Mouse (Mus musculus) thymus, postnatal 10 days (tissue): ENCODE data around the gene Inpp5f.
"Not testable (repeated sequence)": the region's sequence is repeated elsewhere in the genome, so short reads cannot be mapped to it uniquely, and the experiment has no call there.

Source experiments
- DNase-seq, 2 experiments: peaks; one replicate each; pipeline ENCODE4 v3.0.0; 2021; ENCODE audit warnings: low spot score in 2 of 2

The Inpp5f gene

DNA sequence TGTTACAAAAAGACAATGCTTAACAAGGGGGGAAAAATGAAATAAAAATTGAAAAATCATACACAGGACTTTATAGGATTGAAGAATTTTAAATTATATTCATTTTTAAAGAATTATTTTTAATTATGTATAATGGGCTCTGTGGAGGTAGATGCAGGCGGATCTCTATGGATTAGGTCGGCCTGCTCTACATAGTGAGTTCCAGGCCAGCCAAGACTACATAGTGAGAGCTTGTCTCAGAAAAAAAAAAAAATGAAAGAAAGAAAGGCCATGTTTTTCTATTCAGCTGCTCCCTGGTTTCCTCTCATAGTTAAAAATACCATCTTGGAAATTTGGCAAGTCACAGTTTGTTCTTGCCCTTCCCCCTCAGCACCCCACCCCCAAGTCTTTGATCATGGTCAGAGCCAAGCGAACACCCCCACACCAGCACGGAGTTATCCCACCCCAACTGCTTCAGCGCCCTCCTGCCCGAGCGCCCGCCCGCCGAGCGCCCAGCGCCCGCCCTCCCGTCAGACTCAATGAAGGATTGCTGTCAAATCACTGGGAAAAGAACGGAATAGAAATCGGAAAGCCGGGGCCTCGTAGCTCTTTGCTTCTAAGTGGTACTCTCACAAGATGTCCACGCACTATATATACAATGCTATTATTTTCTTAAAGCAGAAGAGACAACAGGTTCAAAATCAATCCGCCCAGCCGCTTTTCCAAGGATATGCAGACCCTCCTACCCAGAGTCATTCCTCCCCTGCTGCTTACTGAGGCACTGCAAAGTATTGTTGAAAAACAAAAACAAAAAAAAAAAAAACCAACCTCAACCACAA, 18.8 kb upstream of the Inpp5f start:
- DNase-seq, result no peak

DNA sequence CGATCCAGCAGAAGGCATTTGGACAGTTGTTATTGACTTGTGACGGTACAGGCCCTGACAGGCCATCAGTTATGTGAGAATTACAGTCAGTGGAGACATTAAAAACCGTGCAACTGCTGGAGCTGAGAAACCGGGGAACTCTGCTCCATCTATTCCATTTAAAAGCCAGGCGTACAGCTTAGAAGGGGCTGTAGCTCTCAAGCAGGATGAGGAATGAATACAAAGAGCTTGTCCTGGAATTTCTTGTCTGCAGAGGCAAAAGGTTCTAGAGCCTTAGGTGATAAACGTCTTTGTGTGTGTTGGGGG, 18.2 kb upstream of the Inpp5f start:
- DNase-seq, result no peak

DNA sequence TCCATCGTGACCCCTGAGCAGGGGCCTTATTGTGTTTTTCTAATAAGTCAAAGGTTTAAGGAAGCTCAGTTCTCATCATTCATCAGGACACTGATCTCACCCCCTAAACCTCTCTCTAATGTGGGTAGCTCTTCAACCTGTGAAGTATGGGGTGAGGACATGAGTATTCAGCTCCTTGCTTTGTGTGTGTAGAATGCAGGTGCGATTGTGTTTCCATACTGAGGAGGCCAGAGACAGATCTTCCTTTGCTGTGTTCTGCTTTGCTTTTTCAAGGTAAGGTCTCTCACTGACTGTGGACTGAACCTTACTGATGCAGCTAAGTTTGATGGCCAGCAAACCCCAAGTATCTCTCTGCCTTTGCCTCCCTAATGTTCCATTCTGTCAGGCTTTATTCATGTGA, 14.9 kb upstream of the Inpp5f start:
- no peak for DNase-seq

DNA sequence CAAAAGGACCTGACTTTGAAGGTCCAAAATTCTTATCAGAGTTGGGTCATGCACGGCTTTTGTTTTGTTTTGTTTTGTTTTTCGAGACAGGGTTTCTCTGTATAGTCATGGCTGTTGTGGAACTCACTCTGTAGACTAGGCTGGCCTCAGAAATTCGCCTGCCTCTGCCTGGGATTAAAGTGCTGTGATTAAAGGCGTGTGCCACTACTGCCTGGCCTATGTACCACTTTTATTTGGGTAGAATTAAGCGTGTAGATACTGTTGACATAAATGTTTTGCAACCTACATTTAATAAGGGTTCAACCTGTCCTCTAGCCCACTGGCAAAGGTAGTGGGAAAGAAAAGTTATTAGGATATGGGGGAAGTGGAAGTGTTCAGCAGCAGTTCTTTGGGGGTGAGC, 12.1 kb upstream of the Inpp5f start:
- no peak for DNase-seq

DNA sequence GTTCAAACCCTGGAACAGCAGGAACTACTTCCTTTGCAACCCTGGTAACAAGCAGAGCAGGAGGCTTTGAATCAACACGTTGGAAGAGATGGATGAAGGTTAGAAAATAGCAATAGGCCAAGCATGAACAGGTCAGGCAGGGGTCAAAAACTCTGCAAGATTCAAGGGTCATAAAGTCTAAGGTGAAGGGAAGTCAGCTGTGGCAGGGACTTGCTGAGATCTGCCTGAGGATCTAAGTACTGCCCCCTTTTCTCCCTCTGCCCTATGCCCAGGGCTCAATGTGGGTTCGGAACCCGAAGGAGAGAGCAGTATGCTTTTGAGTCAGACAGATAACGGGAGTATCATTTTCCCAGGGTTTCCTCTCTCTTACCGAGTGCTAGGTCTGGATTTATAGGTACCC, 9.3 kb upstream of the Inpp5f start:
- DNase-seq, result no peak

DNA sequence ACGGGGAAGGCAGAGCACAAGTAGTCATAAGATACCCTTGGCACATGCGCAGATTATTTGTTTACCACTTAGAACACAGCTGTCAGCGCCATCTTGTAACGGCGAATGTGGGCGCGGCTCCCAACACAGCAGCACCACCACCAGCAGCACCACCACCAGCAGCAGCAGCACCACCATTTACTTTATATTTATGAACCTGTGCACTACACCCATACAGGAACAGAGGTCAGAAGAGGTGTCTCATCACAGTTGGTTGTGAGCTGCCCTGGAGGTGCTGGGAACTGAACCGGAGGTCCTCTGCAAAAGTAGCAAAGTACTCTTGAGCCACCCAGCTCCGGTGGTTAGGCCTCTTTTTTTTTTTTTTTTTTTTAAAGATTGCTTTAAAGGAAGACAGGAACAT, 1.2 kb upstream of the Inpp5f start:
- not testable (repeated sequence) for DNase-seq

DNA sequence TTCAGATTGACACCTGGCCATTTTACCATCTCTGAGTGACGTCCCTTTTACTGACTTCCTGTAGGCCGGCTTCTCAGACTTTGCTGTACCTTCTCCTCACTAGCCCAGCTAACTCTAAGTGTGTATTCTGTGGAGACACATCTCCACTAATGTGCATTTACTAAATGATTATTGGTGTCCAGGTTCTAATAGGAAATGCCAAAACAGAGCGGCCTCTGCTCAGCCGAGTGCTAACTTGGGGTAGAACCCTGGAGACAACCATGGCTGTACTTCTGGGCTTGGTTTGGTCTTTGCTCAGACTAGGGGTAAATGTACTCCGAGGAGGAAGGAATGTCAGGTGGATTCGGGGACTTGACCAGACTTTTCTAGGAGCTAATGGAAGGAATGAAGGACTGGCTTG, 638 bp upstream of the Inpp5f start:
- no peak for DNase-seq

DNA sequence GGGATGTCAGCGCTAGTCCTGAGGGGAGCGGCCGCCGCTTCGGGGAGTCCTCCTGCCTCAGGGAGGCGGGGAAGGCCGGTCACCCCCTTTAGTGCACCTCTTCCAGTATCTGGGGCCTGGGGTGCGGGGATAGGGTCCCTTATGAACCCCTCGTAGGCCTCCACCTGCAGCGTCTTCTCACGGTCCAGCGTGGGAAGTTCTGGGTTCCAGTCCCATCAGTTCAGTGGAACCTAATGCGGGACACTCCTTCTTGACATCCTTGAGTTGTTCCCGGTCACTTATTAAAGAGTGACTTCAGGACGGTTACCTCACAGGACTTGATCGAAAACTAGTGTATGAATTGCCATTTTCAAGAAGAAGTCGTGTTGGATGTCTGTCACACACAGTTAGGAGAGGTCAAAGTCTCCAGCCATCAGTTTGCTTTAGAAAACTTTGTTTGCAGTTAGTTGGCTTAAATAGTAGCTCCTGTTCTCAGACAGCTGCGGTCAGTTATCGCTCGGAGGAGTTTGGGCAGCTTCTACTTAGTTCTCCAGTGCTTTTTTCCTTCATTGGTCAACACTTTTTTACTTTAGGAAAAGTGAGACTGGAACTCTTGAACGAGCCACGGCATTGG, 777 bp downstream of the Inpp5f start:
- DNase-seq, result no peak

DNA sequence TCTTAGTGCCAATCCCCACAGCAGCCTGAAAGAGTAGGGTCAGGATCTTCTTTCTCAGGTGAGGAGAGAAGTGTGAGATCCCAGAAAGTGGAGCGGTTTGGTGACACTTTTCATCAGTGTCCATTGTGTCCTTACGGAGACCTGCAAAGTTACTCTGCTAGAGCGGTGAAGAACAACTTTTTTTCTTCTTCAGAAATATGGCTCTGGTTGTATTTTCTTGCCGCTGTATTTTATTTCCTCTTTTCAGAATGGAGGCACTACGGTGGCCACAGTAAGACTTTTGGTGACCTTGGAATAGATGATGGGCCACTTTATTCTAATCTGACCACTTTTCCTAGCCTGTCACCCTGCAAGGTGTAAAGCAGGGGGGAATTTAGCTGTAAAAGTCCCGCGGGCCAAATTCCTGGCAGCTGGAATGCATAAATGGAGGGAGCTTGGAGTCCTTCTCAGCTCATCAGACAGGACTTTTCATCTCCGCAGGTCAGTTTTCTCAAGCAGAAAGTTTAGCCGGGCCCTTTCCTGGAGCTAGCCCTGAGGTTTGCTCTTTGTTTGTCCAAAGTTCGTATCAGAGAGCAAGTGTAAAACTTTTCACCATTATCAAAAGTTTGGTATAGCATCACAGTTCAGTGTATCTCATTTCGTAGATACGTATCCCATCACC, 1.5 kb downstream of the Inpp5f start:
- no peak for DNase-seq

DNA sequence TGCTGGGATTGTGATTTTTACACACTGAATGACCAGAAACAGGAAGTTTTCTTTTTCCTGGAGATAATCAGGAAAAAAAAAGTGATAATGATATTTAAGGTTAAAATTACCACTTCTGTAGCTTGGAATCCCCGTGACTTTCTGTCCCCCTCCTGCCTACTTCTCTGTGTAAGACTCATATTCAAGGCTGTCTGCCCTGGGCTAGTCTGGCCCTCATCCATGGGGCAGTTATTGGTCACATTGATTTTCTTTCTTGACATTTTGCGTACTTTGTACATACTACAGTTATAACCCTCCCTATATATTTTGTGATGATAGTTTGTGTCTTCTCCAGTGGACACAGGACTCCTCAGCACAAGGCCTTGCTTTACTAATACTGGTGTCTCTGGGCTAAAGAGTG, 2.5 kb downstream of the Inpp5f start:
- DNase-seq, result no peak

DNA sequence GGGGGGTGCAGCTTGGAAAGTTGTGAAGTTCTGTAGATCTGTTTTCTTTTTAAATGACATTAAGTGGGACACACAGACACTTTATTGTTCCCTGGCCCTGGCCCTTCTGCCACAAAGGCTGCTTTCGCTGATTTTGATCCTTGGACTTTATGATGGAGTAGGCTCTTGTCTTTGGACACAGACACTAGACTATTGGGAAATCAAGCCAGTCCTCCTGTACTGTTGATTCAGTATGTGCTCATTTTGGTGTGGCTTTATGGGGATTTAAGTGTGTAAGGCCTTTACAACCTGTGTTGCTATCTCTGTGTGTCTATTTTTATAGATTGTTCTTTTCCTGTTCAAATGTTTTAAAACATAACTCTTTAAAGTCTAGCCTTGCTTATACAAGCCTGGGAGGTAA, 6.5 kb downstream of the Inpp5f start:
- DNase-seq, result no peak

DNA sequence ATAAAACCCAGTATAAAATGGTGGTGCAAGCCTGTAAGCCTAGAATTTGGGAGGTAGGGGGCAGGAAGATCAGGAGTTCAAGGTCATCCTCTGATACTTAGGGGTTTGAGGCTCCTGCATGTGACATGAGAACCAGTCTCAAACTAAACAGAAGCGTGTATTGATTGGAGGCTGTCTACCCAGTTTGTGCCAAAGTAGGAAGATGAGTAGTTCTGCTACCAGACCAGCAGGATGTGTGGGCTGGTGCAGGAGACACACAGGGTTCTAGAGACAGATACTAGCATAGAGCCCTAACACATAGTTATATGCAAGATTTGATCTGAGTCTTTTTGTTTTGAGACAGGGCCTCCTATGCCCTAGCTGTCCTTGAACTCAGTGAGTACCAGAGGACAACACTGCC, 9.1 kb downstream of the Inpp5f start:
- no peak for DNase-seq

DNA sequence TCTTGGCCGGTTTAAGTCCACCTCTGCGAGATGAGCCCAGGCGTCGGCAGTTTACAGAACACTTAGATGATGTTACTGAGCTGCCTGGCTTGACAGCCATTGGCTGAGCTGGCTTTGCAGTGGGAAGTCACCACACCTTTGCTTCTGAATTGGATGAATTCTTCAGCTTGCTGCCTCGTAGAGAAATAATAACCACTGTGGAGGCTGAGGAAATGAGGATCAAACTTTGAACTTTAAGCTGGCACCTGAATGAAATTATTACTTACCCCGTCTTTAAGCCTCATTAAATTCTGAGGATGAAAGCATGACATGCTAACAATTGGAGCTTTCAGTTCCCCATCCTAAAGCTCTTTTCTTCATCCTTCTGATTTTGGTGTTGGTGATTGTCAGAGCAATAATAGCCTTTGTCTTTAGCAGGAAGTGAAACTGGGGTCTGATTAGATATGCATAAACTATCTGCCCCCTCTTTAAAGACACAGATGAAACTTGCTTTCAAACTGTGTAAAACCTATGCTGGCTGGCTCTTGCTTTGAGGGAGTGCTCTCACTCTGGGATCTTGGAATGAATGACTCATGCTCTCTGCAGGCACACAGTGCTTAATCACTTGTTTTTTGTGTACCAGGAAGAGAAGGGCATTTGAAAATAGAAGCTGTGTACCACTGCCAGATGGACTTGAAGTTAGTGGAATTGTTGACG, 11.3 kb downstream of the Inpp5f start:
- DNase-seq, result no peak

DNA sequence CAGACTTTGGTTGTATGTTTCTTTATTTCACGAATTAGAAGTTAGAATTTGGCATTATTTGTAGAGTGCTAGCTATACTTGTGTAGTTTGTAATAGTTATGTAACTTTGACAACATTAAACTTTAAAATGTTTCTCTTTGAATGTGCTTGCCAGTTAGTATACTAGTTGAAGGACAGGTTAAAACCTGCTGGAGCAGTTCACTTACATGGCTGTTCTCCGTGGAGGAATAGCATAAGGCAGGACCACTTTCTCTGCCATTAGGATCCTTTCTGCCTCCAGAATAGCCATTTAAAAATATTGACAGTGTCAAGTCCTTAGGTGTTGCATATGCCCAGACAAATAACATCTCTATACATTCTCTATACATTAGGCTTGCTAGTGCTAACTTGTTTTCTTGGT, 11.9 kb downstream of the Inpp5f start:
- no peak for DNase-seq

DNA sequence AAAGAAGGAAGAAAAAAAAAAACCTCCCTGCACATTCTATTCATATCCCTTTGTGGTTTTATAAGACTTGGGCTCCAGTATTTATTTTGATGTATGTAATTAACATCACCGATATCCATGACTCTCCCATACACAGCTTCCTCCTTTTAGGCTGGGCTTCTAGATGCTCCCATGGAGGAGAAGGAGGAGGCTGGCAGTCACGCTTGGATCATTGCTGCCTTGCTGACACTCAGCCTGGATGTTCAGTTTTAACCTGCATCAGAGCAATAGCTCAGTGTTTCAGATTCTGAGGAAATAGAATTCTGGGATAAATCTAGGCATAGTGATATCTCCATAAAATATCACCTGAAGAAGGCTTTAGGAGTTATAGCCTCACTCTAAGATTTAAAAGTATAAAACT, 14.3 kb downstream of the Inpp5f start:
- no peak for DNase-seq

DNA sequence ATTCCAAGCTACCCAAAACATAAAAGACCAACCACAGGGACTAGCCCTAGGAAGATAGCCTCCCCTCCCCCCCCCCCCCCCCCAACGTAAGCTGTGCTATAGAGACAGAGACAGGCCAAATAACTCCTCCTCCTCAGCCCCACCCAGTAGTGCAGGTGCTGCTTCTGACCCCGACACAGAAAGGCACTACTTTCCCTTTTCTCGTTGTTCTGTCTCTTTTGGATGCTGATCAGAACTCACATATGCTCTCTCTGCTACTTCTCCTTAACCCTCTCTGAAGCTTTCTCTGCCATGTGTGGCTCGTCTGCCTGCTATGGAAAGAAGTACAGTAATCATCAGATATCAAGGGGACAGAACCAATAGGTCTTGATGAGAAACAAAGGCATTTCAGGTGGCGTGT, 15.5 kb downstream of the Inpp5f start:
- DNase-seq, result no peak

DNA sequence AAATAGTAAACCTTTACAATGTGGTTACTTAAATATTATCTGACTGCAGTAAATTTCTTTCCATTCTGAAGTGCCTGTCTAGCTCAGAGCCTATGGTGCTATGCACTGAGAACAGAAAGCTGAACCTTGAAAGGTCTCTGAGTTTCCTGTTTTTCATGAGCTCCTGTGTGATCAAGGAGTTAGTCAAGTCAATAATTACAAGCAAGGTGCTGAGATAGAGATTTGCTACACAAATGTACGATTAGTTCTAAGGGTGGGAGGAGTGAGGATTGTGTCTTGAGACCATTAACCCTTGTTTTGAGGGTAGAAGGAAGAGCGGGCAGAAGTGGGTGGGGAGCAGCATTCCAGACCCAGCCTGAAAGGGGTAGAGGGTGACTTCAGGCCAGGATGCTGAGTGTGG, 16.1 kb downstream of the Inpp5f start:
- DNase-seq, result no peak

DNA sequence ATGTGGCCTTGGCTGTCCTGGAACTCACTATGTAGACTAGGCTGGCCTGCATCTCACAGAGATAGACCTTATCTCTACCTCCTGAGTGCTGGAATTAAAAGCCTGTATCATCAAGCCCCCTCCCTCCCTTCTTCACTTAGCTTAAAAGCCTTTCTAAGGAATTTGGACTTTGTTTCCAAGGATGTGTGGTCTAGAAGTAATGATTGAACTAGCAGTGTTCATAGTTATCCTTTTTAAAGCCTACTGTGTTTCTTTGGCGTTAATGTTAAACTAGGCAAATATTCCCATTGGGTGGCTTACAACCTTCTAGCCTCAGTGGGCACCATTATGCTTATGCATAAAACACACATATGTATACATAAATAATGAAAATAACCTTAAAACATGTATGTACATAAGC, 16.6 kb downstream of the Inpp5f start:
- DNase-seq, result no peak

DNA sequence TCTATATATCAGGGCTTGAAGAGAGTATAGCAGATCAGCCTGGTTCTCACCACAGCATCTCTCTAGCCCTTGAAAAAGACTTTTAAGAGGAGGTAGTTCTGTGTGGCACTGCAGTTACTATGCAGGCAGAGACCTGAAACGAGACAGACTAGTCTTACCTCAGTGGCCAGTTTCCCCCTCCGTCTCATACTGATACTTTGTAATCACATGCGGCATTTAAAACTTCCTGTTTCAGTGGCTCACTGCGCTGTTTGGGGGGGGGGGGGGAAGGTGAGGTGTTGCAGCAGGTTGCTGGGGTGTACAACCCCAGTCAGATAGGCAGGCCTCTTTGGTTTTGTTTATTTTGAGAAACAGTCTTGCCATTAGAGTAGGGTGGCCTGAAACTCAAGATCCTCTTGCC, 22.0 kb downstream of the Inpp5f start:
- no peak for DNase-seq

DNA sequence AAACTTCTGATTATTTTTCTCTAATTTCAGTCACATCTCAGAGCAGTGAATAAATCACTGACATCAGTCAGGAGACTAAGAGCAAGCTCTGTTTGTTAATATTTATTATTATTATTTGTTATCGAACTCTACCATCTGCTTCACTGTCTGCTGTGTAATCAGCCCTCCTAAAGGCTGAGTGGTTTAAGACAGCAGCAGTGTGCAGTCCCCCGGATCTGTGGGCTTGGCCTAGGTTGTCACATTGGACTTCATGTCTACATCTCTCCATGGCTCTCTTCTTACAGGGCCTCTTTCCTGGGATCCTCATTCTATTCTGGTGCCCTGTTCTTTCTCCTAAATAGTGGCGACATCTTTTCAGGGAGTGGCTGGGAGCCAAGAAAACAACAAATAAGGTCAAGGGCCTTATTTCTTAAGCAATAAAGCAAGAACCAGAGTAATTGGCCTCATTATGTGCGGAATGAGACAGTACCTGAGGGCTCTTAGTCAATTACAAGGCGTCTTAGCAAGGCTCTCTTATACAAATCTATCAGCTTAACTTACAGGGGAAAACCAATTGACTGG, 28.9 kb downstream of the Inpp5f start:
- no peak for DNase-seq

DNA sequence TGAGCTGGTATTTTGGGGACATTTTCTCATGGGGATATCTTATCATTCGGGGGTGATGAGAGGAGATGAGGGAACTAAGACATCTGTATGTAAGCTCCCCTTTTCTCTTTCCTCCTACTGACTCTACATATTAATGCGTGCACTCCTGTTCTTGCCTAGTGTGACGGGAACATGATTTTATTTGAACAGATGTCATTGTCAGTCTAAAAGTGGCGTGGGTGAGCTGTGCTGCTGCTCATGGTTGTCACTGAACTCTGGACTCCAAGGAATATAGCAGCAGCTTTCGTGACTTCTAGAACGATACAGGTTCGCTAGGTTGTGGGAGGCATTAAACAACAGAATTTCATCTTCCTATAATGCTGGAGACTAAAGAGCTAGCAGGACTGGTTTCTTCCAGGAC, 30.4 kb downstream of the Inpp5f start:
- DNase-seq, result no peak

DNA sequence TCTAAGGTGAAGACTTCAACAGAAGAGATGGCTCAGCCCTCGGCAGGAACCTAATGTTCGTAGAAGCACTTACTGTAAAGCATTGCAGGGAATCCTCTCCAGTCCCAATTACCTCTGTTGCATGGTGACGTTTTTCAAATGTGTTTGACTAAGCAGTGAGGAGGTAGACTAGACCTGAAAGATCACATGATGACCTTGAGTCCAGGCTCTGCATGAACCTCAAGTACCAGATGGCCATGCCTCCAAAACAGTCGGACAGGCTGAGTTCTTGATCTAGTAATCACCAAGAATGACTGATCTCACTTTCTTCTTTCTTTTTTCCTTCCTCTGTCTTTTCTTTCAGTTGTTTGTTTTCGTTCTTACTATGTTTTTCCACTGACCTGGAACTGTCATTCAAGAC, 31.3 kb downstream of the Inpp5f start:
- no peak for DNase-seq

DNA sequence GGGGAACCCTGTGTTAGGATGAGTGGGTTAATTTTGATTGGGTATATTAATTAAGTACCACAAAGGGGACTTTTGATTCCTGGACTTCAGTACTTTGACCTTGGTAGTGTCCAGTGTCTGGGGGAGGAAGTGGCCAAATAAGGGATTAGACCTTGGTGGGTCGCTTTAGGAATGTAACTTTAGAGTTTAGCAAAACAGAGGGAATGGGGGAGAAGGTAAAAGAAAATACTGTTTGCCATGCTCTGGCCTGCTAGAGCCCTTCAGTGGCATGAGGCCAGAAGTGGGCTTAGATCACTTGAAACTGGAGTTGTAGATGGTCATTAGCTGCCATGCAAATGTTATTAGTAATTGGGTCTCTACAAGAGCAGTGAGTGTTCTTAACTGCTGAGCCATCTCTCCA, 45.8 kb downstream of the Inpp5f start:
- DNase-seq, result no peak
